Mouse (Mus musculus) stomach, postnatal 0 days (tissue): Measurements from ENCODE around the gene Itga3.

Source experiments
- CTCF ChIP-seq: IDR thresholded peaks from 2 replicates; pipeline ENCODE4 v1.5.1; 2016; ENCODE audit warnings: antibody characterized with exemption, low read depth, mild to moderate bottlenecking, moderate library complexity
- EP300 ChIP-seq: optimal IDR thresholded peaks from 2 replicates; pipeline ENCODE3; 2016; ENCODE audit warnings: antibody characterized with exemption

GRCm38 (mm10) chr11:95084811-95085382 is 8.3 kb upstream of the Itga3 start:
- TF ChIP-seq CTCF: no peak
- TF ChIP-seq EP300: no peak
